Mouse (Mus musculus) embryo, embryonic 11.5 days (tissue): ENCODE data around the gene Nop53.

Experiments
- DNase-seq: peaks from one replicate; pipeline ENCODE4 v3.0.0-alpha.2; 2012; ENCODE audit warnings: low read depth, low spot score

Gene Nop53

DNA sequence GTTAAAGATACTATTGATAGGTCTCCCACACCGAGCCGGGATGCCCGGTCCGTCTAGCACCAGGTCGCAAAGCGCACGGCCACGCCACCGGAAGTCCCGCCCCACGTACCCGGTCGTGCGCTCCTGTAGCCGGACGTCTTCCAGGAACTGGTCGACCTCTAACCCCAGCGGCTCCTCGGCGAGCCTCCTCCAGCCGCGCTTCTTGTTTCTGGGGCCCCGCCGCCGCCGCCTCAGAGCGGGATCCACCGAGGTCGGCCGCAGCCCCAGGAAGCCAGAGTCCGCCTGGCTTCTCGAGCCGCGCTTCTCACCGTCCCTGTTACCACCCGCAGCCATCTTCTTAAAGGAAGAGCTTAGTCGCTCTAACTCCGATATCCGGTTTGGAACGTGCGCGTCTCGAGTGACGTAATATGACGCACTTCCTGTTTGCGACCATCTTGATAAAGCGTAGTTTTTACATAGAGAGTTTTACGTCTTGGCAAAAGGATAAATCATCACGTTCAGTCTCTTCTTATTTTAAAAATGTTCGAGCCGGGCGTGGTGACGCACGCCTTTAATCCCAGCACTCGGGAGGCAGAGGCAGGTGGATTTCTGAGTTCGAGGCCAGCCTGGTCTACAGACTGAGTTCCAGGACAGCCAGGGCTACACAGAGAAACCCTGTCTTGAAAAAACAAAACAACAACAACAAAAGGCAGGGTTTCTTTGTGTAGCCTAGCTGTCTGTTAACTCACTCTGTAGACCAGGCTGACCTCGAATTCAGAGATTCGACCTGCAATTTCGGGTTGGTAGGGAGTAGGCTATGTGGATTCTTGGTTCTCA, at the start of gene Nop53:
Gene Nop53 (minus strand): TSS at position 354 of the 816 bp plus-strand sequence.
- peak; percentile 97 for DNase-seq

DNA sequence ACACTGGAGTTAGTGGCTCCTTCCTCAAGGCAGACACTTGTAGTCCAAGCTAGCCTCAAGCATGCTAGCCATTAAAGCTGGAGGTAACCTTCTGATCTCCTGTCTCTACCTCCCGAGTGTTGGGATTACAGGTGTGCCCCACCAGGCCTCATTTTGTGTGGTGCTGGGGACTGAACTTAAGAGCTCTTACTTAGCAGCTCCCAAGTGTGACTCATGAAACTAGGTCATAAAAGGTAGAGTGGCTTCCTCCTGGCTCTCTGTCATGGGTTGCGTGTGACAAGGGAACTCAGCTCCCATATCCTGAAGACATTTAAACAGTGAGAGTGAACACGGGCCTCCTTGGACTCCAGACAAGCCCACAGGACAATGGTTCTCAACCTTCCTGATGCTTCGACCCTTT, 47.9 kb upstream of the Nop53 start:
- no peak for DNase-seq

DNA sequence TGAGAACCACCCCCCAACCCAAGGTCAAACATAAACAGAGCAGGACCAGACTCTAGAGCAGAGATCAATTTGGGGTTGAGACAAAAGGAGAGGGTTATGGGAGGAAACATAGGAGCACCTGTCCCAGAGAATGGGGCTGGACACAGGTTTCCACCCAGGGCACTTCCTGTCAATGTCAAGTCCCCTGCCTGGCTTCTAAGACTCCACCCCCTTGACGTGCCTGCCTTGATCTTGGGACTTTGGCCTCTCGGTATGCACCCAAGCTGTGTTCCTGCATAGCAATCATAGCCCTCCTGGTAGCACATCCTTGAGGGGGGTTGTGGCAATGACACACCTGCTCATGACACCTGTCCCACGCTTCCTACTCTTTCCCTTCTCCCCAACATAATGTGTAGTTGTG, 47.3 kb upstream of the Nop53 start:
- no peak for DNase-seq

- no peak for DNase-seq
These were observed 45.9 kb upstream of the Nop53 start for GRCm38 (mm10) chr7:15991764-15992163.

- no peak for DNase-seq
These were observed 41.9 kb upstream of the Nop53 start for GRCm38 (mm10) chr7:15987661-15988356.

DNA sequence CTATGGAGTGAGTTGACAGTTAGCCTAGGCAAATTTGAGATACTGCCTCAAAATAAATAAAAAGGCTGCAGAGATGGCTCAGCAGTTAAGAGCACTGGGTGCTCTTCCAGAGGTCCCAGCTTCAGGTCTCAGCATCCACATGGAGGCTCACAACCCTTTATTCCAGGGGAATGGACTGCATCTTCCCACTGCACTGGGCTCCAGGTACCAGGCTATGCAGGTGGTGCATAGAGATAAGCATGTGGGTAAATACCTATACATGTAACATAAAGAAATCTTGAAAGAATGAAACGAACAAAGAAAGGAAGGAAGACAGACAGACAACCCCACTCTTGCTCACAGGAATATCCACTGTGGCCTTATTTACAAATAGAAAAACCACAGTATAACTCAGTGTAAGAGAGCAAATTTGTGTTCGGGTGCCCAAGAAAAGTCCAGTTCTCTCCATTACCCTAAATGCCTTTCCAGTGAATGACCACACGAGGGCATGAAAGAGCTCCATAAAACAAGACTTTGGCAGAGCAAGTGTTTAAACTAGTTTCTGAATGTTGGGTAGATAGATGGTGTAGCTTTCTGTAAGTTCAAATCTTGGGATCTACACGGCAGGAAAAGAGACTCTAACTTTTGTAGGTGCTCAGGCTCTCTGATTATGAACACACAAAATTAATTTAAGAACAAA, 37.0 kb upstream of the Nop53 start:
- DNase-seq = no peak

DNA sequence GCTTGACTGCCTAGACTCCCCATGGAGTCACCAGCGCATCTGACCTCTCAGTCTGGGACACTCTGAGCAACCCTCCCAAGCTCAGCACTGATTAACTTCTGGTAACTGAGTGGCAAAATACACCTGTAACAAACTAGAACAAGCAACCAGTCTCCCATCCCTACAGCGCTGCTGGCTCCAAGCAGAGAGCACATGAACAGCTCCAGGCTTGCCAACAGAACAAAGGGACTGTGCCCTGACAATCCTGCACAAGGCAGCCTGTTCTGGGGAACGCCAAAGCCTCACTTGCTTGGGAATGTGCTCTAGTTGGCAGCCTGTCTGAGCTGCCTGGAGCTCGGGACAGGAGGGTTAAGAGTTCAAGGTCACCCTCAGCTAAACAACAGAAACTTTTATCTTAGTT, 35.7 kb upstream of the Nop53 start:
- DNase-seq = no peak

DNA sequence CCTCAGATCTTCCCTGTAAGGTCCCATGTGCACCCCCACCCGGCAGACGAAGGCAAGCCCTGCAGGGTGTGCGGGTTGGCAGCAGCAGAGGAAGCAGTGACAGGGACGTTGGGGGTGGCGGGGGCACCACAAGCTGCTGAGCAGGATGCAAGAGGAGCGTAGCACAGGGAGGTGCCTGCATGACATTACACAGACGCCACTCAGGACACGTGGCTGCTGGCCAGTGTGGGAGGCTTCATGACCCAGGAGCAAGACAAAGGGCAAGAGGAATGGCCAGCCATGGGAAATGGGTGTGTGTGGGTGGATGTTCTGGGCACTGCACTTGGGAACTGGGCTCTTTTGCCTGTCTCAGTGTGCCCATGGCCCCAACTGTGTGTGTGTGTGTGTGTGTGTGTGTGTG, 34.4 kb upstream of the Nop53 start:
- no peak for DNase-seq

- no peak for DNase-seq
These were observed 30.0 kb upstream of the Nop53 start for GRCm38 (mm10) chr7:15975904-15976303.

- no peak for DNase-seq
These were observed 29.6 kb upstream of the Nop53 start for GRCm38 (mm10) chr7:15975451-15975850.

- DNase-seq = no peak
These were observed 28.8 kb upstream of the Nop53 start for GRCm38 (mm10) chr7:15974712-15975111.

- DNase-seq = no peak
These were observed 26.4 kb upstream of the Nop53 start for GRCm38 (mm10) chr7:15972247-15972646.

DNA sequence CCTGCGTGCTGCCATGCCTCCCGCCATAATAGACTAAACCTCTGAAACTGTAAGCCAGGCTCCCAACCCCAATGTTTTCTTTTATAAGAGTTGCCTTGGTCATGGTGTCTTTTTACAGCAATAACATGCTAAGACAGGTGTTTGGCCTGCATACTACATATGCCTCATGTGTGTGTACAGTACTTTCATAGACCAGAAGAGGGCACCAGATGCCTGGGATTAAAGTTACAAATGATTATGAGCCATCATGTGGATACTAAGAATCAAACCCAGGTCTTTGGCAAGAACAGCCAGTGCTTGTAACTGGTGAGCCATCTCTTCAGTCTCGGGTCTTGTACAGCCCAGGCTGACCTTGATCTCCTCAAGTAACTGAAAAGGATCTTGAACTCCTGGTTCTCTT, 23.8 kb upstream of the Nop53 start:
- DNase-seq = no peak

DNA sequence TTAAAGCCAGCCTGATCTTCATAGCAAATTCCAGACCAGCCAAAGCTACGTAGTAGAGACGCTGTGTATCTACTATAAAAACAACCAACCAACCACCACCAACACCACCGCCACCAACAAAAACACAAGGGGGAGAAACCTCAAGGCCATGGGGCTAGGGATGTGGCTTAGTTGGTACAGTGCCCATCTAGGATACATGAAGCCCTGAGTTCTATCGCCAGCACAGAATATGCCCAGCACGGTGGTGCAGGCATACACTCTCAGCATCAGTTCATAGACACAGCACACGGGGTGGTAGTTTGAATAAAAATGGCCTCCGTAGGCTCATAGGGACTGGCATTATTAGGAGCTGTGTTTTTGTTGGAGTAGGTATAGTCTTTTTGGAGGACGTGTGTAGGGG, 22.4 kb upstream of the Nop53 start:
- no peak for DNase-seq

- peak; percentile 57 for DNase-seq
These were observed 21.4 kb upstream of the Nop53 start, which contains the start of gene Ehd2 for GRCm38 (mm10) chr7:15967312-15967711. TSS of gene Ehd2 (minus strand) at chr7:15967567.

- no peak for DNase-seq
These were observed 20.6 kb upstream of the Nop53 start for GRCm38 (mm10) chr7:15966489-15966888.

- no peak for DNase-seq
These were observed 18.2 kb upstream of the Nop53 start for GRCm38 (mm10) chr7:15963798-15964652.

- no peak for DNase-seq
These were observed 16.7 kb upstream of the Nop53 start for GRCm38 (mm10) chr7:15962311-15963288.

- no peak for DNase-seq
These were observed 15.9 kb upstream of the Nop53 start for GRCm38 (mm10) chr7:15961798-15962197.

DNA sequence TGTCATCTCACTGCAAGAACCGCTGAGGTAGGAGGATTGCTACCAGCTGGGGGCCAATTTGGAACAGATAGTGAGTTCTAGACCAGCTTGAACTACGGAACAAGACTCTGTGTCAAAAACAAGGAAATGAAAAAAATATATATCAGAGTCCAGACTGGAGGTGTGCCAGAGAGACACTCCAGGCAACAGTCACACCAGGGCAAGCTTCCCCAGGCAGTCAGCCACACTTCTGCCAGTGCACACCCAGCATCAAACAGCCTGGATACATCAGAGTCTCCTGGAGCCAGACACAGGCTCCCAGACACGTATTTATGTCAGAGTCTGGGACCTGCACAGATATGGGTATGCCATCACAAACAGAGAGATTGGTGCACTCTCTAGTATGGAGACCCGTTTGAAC, 15.4 kb upstream of the Nop53 start:
- no peak for DNase-seq
